Mouse (Mus musculus): Measurements from ENCODE around the gene Chid1.

The Chid1 gene

DNA sequence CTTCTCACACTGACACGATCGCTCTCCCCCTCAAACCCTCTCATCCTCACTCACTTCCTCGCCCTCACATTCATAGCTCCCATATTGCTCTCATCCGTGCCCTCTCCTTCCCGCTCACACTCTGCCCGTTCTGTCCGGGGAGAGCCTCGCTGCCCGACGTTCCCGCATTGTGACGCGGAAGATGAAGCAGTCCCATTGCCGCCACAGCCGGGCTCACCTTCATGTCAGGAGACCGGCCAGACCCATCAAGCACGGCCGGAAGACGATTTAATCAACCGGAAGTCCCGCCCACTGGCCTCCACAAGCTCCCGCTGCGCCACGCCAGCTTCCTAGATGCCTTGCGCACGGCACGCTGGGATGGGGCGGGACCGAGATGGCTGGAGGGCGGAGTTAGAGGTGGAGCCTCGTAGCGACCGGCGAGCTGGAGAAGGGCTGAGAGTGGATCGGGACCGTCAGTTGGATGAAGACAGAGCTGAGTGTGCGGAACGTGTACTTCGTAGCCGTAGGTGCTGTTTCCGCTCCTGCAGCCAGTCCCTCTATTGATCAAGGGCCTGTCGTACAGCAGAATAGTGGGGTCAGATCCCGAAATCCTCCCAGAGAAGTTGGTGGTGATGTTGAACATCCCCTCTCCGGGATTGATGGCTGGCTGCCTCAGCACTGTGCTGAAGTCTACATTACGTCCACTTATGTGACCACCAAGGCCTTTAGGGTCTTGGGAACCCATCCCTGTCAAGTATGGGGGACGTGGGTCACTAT is at the start of gene Chid1:
Gene Chid1 (minus strand): TSS at position 302 of the 756 bp plus-strand sequence.
- DNase-seq (ENCODE audit: low read depth, low spot score) = peak; percentile 99

DNA sequence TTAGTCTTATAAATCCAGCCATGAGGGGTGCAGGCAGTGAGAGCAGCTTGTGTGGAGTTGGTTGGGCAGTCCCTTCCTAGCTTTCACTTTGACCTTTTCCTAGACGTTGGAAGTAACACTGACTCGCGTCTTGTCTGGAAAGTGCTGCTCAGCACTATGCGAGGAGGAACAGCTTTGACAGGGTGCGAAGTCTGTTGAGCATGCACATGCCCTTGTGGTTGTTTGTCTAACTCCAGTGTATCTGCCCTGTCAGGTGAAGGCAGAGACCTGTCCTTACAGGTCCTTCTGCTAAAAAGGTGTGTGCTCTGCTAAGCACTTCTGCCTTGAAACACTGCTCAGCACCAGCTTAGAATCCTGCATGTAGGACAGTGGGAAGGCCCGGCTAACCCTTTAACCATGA is 49.2 kb upstream of the Chid1 start:
- DNase-seq (ENCODE audit: low read depth, low spot score) = no peak

DNA sequence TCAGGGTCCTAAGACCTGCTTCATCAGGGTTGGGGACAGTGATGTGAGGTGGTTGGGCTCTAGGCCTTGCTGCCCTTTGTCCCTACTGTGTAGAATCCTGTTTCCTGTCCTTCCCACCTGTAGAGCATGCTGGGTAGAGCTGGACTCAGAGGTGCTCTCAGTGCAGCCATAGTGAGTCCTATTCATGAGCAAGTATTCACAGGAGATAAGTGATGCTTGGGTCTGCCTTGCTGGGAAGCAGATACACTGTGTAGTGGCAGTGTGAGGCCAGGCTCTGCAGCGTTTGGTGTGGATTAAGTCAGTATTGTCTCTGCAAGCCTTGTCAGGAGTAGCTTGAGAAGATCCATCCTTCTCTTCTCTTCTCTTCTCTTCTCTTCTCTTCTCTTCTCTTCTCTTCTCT is 46.2 kb upstream of the Chid1 start:
- no peak for DNase-seq (ENCODE audit: low read depth, low spot score)

DNA sequence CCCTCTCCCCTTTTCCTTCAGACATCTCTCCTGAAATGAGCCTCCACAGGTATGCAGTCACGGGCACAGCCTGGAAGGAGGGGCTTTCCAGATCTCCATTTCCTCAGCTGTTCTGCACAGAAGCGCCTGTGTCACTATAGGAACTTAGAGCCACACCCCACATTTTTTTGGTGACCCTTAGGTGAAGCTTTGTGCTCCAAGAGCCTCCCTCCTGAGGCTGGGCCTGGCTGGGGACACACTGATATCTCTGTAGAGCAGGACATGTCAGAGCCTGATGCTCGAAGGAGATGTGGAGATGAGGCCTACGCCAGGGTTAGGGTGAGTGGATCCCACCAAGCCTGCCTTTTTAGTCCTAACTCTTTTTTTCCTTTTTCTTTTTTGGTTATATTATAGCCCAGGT is 45.6 kb upstream of the Chid1 start:
- DNase-seq (ENCODE audit: low read depth, low spot score) = peak; percentile 78

DNA sequence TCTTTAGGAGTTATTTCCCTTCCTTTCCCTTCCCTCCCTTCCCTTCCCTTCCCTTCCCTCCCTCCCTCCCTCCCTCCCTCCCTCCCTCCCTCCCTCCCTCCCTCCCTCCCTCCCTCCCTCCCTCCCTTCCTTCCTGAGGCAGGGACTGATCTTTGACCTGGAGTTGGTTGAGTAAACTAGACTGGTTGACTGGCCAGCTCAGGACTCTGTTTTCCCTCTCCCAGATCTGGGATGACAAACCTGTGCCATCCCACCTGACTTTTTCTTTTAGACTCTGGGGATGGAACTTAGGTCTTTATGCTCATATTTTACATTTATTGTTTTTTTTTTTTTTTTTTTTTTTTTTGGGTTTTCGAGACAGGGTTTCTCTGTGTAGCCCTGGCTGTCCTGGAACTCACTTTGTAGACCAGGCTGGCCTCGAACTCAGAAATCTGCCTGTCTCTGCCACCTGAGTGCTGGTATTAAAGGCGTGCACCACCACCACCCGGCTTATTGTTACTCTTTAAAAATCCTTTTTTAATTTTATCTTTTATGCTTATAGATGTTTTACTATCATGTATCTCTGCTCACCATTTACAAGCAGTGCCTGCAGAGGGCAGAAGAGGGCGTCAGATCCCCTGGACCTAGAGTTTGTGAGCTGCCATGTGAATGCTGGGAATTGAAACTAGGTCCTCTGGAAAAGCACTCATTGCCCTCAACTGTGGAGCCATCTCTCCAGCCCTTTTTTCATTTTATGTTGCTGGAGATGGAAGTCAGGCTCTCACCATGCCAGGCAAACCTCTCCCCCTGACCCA is 44.6 kb upstream of the Chid1 start:
- no peak for DNase-seq (ENCODE audit: low read depth, low spot score)

DNA sequence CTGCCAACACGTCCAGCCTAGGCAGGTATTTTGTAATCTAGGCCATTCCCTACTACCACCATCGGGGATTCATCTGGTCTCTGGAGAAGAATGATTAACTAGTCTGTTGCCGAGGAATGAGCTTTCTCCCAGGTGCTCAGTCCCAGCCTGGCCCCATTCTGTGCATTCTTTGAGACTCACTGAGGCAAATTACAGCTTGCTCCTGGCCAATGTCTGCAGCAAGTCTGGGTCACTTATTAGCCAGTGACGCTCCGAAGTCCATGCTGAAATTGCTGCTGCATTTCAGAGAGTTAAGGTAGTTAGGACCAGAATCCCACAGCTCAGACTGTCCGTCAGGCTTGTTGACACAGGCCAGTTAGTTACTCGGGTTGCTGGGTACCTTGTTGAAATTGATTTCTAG is 41.7 kb upstream of the Chid1 start:
- no peak for DNase-seq (ENCODE audit: low read depth, low spot score)

DNA sequence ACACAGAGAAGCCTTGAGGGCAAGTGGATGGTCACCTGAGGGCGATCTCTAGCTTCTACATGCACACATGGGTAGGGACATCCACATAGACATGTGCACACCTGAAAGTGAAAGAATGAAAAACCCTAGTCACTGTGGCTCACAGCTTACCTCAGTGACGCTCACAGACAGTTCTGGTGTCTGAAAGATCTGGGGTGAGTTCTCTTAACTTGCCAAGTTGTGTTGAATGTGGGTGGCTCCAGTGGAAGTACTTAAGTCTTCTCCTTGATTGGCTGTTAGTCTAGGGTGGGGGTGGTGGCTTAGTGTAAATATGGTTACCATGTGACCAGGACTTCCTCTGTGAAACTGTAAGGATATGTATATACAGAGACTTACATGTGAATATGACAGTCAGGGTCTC is 39.3 kb upstream of the Chid1 start:
- DNase-seq (ENCODE audit: low read depth, low spot score) = no peak

DNA sequence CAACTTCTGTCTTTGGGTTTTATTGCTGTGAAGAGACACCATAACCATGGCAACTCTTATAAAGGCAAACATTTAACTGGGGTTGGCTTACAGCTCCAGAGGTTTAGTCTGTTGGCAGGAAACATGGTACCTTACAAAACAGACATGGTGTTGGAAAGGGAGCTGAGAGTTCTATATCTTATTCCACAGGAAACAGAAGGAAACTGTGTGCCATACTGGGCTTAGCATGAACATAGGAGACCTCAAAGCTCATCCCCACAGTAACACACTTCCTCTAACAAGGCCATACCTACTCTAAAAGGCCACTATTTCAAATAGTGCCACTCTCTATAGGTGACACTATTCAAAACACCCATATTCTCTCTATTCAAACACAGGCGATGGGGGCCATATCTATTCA is 38.9 kb upstream of the Chid1 start:
- no peak for DNase-seq (ENCODE audit: low read depth, low spot score)

DNA sequence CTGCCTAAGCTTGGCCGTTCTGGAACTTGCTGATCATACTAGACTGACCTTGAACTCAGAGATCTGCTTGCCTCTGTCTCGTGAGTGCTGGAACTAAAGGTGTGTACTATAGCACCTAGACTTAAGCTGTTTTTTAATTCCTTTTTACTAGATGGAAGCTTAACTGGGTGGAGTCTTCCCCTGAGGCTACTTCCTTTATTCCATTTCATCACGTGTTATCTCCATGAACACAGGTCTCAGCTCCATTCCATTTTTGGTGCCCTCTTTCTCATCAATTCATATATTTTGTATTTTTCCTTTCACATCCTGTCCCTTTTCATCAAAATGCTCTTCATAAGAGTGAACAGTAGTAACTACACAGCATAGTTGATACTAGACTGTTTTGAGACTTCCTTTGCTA is 38.1 kb upstream of the Chid1 start:
- DNase-seq (ENCODE audit: low read depth, low spot score) = no peak

DNA sequence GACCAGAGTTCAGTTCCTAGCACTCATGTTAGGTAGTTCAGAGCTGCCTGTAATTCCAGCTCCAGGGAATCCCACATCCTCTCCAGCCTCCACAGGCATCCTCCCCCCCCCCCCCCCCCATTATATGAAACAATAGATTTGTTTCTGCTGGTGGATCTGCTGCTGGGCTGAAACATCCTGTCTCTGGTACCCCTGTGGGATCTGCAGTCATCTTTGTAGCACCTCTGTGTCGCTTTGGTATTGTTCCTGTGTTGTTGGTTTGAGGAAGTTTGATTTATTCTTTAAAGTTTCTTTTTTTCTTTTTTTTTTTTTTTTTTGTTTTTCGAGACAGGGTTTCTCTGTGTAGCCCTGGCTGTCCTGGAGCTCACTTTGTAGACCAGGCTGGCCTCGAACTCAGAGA is 35.8 kb upstream of the Chid1 start:
- DNase-seq (ENCODE audit: low read depth, low spot score) = no peak

DNA sequence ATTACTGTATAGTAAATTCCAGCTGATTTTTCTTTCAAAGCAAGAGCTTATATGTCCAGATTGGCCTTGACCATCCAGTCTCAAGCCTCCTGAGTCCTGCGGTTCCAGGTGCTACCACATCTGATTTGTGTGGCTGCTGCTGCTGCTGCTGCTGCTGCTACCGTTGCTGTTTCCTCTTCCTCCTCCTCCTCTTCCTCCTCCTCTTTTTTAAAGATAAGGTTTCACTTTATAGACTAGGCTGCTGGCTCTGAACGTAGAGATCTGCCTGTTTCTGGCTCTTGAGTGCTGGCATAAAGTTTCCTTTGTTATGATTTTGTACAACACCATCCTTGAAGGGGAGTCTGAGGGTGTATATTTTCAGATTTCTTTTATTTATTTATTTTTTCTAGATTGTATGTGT is 34.4 kb upstream of the Chid1 start:
- DNase-seq (ENCODE audit: low read depth, low spot score) = no peak

DNA sequence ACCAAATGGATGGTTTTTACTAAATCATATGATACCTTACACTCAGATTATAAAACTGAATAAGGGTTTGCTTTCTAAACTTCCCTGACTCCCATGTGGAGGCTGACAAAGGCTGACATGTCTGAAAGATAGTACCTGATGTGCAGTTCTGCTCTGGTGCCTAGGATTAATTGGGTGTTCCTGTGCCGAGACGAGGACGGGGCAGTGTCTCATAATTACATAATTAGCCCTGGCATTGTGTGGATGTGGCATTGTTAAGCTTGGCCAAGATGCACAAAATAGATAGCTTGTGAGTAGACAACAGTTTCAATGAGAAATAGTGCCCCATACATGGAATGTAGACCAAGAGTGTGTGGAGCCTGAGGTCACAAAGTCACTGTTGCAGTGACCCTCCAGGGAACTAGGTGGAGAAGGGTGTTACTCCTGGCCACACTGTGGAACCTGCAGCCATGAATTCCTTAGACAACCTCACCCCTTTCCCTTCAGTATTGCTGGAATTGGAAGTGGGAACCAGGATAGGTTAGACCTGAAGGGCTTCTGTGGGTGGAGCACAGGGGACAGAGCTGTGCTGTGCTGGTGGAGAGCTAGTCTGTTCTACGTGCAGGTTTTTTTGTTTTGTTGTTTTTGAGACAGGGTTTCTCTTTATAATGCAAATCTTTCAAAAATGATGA is 31.1 kb upstream of the Chid1 start:
- no peak for DNase-seq (ENCODE audit: low read depth, low spot score)

DNA sequence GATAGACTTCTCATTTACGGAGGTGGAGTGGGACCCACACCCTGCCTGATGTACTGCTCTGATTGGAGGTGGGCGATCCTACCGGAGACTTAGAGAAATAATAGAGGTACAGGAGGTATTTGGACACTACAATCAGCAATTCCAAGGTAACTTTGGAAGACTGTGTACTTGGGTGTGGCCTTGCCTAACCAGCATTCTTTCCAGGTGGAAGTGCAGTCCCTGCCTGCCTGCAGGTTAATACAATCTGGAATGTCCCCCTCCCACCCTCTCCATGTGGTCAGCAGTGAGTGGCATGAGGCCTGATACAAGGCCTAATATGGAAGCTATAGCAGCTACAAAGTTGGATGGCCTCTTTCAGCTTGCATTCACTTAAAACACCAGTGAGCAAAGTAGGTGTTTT is 30.3 kb upstream of the Chid1 start:
- no peak for DNase-seq (ENCODE audit: low read depth, low spot score)

DNA sequence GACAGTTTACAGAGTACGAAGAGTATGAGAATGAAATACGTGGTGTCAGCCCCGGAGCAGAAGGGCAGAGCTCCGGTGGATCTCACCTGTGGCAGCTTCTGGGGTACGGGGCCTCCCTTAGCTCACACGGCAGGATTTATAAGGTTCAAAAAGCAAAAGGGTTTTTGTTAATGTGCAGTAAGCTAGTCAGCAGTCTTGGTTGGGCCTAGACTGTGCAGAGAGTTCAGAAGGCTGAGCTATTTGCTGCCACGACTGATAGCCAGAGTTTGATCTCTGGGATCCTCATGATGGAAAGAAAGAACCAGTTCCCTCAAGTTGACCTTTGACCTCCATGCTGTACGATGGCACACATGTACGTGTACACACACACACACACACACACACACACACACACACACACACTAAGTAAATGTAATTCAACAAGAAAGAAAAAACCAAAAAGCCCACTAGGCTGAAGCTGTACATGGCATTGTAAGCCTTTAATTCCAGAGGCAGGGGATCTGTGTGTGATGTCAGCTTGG is 29.7 kb upstream of the Chid1 start:
- DNase-seq (ENCODE audit: low read depth, low spot score) = no peak

DNA sequence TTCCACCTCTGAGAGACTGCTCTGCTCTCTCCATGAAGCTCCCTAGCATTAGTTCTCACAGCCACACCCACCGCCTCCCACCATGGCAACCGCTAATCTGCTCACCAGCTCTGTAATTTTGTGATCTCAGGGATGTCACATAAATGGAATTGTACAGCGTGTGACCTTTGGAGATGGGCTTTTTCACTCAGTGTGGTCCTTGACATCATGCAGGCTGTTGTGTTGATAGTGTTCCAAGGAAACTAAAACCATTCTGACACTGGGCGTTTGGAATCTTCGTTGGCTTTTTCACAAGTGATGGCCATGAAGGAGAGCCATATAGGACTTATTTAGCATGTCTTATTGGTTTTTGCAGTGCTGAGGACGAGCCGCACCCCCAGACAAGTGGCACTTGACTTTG is 26.9 kb upstream of the Chid1 start:
- no peak for DNase-seq (ENCODE audit: low read depth, low spot score)

DNA sequence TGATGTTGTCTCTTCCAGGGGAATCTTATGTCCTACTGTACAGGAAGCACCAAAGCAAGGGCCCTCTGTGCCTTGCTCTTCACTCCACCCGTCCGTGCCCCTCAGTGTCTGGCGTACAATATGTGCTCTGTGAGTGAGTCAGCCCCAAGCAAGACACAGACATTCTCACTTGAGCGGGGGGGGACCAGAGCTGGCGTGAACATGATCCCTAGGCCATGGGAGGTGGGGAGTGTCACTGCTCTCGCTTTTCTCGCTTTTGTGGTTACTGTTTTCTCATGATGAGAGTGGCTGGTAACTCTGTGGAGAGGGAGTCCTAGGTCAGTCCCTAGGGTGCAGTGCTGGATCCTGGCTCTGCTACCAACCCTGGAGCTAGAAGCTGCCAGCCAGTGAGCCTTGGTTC is 24.9 kb upstream of the Chid1 start:
- no peak for DNase-seq (ENCODE audit: low read depth, low spot score)

DNA sequence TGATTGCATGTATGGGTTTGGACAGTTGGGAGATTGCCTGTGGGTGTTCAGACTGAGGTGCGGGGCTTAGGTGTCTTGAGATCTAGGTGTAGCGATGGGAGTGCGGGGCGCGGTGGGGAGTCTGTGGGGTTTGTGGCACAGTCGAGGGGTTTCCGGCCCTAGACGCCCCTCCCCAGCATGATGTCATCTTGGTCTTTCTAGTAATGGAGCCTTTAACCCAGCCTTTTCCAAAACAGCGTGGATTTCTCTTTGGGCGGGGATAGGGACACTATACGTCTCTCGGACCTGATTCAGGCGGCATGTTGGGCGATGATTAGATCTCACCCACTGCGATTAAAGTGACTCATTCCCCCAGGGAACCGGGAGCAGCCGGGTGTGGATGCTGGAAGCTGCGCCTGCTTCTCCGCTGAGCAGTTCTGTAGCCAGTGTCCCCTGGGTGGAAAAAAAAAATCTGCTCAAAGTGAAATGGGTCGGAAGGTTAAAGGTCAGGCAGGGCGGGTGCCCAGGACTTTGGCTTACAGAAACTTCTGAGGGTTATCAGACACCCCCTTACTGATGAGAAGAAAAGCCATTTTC is 23.3 kb upstream of the Chid1 start:
- DNase-seq (ENCODE audit: low read depth, low spot score) = no peak

DNA sequence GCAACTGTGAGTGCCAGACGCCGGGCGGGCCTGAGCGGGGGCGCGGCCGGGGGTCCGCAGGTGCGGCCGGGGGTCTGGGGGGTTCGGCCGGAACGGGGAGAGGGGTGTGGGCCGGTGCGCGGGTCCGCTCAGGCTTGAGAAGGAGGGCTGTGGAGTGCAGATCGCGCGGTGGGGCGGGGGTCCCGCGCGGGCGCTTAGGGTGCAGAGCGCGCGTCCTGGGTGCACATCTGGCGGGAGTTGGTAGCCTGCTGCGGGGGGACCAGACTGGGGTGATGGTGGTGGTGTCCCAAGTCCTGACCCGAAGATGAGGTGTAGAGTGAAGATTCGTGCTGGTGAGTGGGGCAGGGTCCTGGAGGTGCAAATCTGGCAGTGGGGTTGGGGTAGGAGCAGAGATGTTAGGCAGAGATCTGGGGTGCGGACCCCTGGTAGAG is 22.8 kb upstream of the Chid1 start:
- no peak for DNase-seq (ENCODE audit: low read depth, low spot score)

DNA sequence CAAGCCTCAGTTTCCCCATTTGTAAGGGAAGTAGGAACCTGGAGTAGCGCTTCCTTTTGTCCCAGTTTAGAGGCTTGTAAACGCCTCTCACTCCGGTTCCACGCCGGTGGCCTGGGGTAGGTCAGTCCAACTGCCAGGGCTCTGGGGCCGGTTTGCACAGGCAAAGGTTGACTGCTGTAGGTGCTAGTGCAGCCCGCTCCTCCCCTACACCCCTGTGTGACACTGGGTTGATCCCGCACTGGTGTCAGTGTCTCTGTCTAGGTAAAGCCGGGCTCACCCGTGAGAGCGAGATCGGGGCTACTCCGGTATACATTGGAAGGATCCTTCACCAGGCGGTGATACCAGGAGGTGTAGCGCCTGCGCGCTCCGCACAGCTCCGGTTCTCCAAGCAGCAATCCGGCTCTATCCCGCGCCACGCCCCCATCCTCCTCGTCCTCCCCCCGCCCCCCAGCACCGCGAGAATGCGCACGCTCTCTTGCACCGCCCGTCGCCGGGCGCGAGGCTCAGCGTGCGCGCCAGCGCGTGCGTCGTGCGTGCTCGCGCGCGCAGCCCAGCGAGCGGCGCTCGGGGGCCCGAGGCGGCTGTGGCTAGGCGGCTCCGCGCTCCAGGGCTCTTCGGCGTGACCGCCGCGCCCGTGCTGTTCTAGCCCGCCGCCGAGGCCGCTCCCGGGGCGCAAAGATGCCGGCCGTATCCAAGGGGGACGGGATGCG is 22.2 kb upstream of the Chid1 start, which contains the start of gene Ap2a2:
Gene Ap2a2 (plus strand): TSS at position 492 of the 710 bp plus-strand sequence.
- peak; percentile 91 for DNase-seq (ENCODE audit: low read depth, low spot score)

DNA sequence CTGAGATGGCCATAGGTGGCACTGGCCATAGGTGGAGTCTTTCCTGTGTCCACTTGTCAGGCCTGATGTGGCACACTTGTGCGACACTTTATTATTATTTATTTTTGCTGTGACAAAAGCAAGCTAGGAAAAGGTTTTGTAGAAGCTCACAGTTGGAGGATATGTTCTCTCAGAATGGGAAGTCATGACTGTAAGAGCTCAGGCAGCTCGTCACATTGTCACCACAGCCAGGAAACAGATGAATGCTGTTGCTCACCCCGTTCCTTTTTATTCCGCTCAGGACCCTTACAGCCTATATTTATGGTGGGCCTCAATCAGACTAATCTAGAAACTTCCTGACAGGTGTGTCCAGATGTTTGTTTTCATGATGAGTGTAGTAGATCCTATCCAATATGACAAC is 20.8 kb upstream of the Chid1 start:
- DNase-seq (ENCODE audit: low read depth, low spot score) = no peak

DNA sequence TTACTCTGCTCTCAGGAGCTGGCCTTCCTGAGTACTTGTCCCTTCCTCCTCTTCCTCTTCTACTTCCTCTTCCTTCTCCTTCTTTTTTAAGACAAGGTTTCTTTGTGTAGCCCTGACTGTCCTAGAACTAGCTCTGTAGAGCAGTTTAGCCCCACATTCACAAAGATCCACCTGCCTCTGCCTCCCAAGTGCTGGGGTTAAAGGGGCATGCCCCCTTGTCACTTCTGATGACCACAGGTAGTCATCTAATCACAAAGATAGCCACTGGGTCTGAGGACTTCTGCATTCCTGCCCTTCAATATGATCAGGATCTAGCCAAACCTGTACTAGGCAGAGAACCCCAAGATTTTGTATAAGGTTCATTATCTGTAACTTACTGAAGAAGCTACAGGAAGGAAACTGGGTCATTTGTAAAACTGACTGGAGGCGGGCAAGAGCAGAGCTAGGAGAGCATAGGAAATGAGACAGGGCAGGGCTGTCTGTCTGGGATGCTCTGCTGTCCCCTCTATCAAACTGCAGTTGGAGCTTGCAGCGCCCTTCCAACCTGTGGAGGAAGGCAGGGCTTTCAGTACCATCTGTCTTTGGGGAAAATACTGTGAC is 20.2 kb upstream of the Chid1 start:
- no peak for DNase-seq (ENCODE audit: low read depth, low spot score)
